Mouse (Mus musculus) embryo, embryonic 10 days (tissue): ENCODE measurements around the gene Enpp3.
A peak's percentile ranks its signal among the peaks of the same experiment; 100 is the strongest.

Experiments used
- DNase-seq: peaks from one replicate; pipeline ENCODE4 v3.0.0-alpha.2; 2015; ENCODE audit warnings: low spot score

Gene Enpp3

GRCm38 (mm10) chr10:24842676-24843075, at the start of gene Enpp3:
TSS of gene Enpp3 (minus strand) at chr10:24842823.
- DNase-seq: no peak

- DNase-seq: no peak
Measured at GRCm38 (mm10) chr10:24888343-24888742, 45.7 kb upstream of the Enpp3 start.

GRCm38 (mm10) chr10:24886008-24886407, 43.4 kb upstream of the Enpp3 start:
- peak; percentile 55 for DNase-seq

- no peak for DNase-seq
Measured at GRCm38 (mm10) chr10:24873624-24874023, 31.0 kb upstream of the Enpp3 start.

- peak; percentile 96 for DNase-seq
Measured at GRCm38 (mm10) chr10:24869760-24870290, 27.2 kb upstream of the Enpp3 start, which contains the start of gene Med23. TSS of gene Med23 (plus strand) at chr10:24869986.

- no peak for DNase-seq
Measured at GRCm38 (mm10) chr10:24864434-24864833, 21.8 kb upstream of the Enpp3 start.

- no peak for DNase-seq
Measured at GRCm38 (mm10) chr10:24863146-24863545, 20.5 kb upstream of the Enpp3 start.

- DNase-seq: no peak
Measured at GRCm38 (mm10) chr10:24841998-24842397, 625 bp downstream of the Enpp3 start.

- DNase-seq: no peak
Measured at GRCm38 (mm10) chr10:24840795-24841194, 1.8 kb downstream of the Enpp3 start.

GRCm38 (mm10) chr10:24836366-24837038, 6.1 kb downstream of the Enpp3 start:
- no peak for DNase-seq

GRCm38 (mm10) chr10:24835702-24836342, 6.8 kb downstream of the Enpp3 start:
- peak; percentile 69 for DNase-seq

GRCm38 (mm10) chr10:24834634-24835371, 7.8 kb downstream of the Enpp3 start:
- peak; percentile 51 for DNase-seq

GRCm38 (mm10) chr10:24832306-24832705, 10.3 kb downstream of the Enpp3 start:
- no peak for DNase-seq

- DNase-seq: no peak
Measured at GRCm38 (mm10) chr10:24831377-24832095, 11.1 kb downstream of the Enpp3 start.

- no peak for DNase-seq
Measured at GRCm38 (mm10) chr10:24830448-24830847, 12.2 kb downstream of the Enpp3 start.

GRCm38 (mm10) chr10:24828136-24828535, 14.5 kb downstream of the Enpp3 start:
- DNase-seq: no peak

- peak; percentile 27 for DNase-seq
Measured at GRCm38 (mm10) chr10:24826130-24826529, 16.5 kb downstream of the Enpp3 start.

GRCm38 (mm10) chr10:24825456-24826081, 17.1 kb downstream of the Enpp3 start:
- no peak for DNase-seq

- DNase-seq: no peak
Measured at GRCm38 (mm10) chr10:24824621-24825020, 18.0 kb downstream of the Enpp3 start.

GRCm38 (mm10) chr10:24823697-24824535, 18.7 kb downstream of the Enpp3 start:
- no peak for DNase-seq

- DNase-seq: no peak
Measured at GRCm38 (mm10) chr10:24823265-24823664, 19.4 kb downstream of the Enpp3 start.
